Mouse (Mus musculus) forebrain, embryonic 12.5 days (tissue): ENCODE results near the gene Gm20388. TPM values are rescaled to one million over a fixed set of nuclear protein-coding genes. Genes with fewer than 3 reads are reported as not detected.
A peak's percentile ranks its signal among the peaks of the same experiment; 100 is the strongest.
"Not testable (repeated sequence)": the region's sequence is repeated elsewhere in the genome, so short reads cannot be mapped to it uniquely, and the experiment has no call there.

Experiments
- ATAC-seq: fragments of 200-750 bp; cut with Nextera tagmentation; 2 replicates; pipeline ENCODE4 v1.8.0; 2017; ENCODE audit warnings: moderate TSS enrichment; ENCODE audit not compliant: low FRiP score
- H3K27ac ChIP-seq: fragments of 300-500 bp; sonication (generic); 2 replicates; pipeline ENCODE4 v1.5.1; 2016; ENCODE audit warnings: mild to moderate bottlenecking
- H3K27me3 ChIP-seq: fragments of 300-500 bp; sonication (generic); 2 replicates; pipeline ENCODE4 v1.6.1; 2016; ENCODE audit warnings: mild to moderate bottlenecking
- H3K36me3 ChIP-seq: fragments of 300-500 bp; sonication (generic); replicated peaks from 2 replicates; pipeline ENCODE4 v1.6.1; 2016; ENCODE audit warnings: mild to moderate bottlenecking
- H3K4me1 ChIP-seq: fragments of 300-500 bp; sonication (generic); 2 replicates; pipeline ENCODE4 v1.6.1; 2016
- H3K4me2 ChIP-seq: fragments of 300-500 bp; sonication (generic); 2 replicates; pipeline ENCODE4 v1.6.1; 2016; ENCODE audit warnings: mild to moderate bottlenecking, moderate library complexity
- H3K4me3 ChIP-seq: fragments of 300-500 bp; sonication (generic); replicated peaks from 2 replicates; pipeline ENCODE4 v1.5.1; 2016; ENCODE audit warnings: mild to moderate bottlenecking
- H3K9ac ChIP-seq: fragments of 300-500 bp; sonication (generic); 2 replicates; pipeline ENCODE4 v1.6.1; 2016; ENCODE audit warnings: mild to moderate bottlenecking
- H3K9me3 ChIP-seq: fragments of 300-500 bp; sonication (generic); 2 replicates; pipeline ENCODE4 v1.6.1; 2016
- WGBS: fragments of 180-500 bp; shearing (Covaris S2); methylation state at CpG from one replicate; pipeline ENCODE4 v1.1.7; 2016; 5-methylcytosine and 5-hydroxymethylcytosine counted together
- polyA plus RNA-seq: library from polyadenylated mRNA; unstranded; fragments of >200 nt; fragmentation: Nextera tagmentation; extraction: Ambion mirVana; gene quantifications from 2 replicates; pipeline ENCODE4 v1.2.1, GENCODE M21; 2016

Gm20388 gene
- polyA plus RNA-seq, 1 experiment from 2014 or later: not detected

DNA sequence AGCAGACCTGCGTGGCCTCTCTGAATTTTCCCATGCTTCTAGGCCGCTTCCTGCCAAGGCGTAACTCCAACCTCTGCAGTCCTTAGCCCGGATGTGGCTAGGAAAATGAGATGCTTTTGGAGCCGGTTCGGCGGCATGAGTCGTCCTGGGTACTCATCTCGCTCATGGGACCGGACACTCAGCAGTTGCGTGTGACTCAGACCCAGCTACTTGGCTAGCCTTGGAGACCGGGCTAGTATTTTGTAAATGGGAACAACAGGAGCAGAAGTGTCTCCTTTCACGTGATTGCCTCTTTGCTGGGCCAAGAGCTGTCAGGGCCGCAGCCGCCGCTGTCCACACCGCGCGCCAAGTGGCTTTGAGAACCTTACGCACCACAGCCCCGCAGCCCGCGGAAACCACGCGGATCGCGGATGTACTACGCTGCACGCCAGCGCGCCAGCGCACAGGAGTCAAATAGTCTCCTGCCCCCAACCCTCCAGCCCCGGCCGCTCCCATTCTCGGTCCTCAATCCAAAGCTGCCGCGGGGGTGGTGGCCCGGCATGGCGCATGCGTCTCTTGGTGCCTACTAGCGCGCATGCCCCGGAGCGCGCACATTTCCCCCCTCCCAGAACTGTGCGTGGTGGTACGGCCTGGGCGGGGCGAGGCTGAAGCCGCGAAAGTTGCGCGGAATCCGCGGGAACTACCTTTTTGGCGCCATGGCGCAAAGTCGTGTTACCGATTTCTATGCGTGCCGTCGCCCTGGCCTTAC is 2656.9 kb downstream of the Gm20388 start, which contains the start of gene Cdt1:
Gene Cdt1 (plus strand): TSS at position 655 of the 748 bp plus-strand sequence.
- no peaks in the 10 kb centered on the region for H3K9me3 ChIP-seq
- peaks cover 29% of the 10 kb centered on the region for H3K4me1 ChIP-seq
- peak within 1 kb of the TSS; percentile 89 for H3K27ac ChIP-seq
- H3K4me2 ChIP-seq: peak within 1 kb of the TSS; percentile 81
- WGBS: under 1% methylated on average over 62 of the region's 62 CpGs
- peaks cover 33% of the 10 kb centered on the region for H3K36me3 ChIP-seq
- H3K9ac ChIP-seq: peak within 1 kb of the TSS; percentile 88
- peak within 1 kb of the TSS; percentile 86 for H3K4me3 ChIP-seq
- no peaks in the 10 kb centered on the region for H3K27me3 ChIP-seq
- ATAC-seq: peak; percentile 96

DNA sequence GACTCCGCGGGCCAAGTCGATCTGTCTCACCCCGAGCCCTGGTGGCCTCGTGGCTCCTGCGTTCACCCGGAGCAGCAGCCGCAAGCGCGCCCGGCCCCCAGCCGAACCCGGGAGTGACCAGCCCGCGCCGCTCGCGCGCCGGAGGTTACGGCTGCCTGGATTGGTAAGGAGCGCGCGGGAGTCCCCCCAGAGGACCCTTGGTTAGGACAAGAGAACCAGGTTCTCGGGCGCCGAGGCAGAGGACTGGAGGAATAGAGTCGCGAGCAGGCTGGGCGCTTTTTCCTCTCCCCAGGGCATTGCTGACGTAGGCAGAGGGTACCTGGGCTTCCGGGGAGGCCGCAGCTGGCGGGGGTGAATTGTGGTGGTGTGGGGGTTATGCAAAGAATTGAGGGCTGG is 2657.5 kb downstream of the Gm20388 start:
- peak overlapping the region; percentile 86 for H3K4me3 ChIP-seq
- no peaks in the 10 kb centered on the region for H3K9me3 ChIP-seq
- H3K4me2 ChIP-seq: peak overlapping the region; percentile 81
- no peaks in the 10 kb centered on the region for H3K27me3 ChIP-seq
- H3K36me3 ChIP-seq: peaks cover 39% of the 10 kb centered on the region
- H3K27ac ChIP-seq: peak overlapping the region; percentile 89
- under 1% methylated on average over 34 of the region's 34 CpGs for WGBS
- peak overlapping the region; percentile 88 for H3K9ac ChIP-seq
- H3K4me1 ChIP-seq: peaks cover 33% of the 10 kb centered on the region
- ATAC-seq: peak; percentile 66

DNA sequence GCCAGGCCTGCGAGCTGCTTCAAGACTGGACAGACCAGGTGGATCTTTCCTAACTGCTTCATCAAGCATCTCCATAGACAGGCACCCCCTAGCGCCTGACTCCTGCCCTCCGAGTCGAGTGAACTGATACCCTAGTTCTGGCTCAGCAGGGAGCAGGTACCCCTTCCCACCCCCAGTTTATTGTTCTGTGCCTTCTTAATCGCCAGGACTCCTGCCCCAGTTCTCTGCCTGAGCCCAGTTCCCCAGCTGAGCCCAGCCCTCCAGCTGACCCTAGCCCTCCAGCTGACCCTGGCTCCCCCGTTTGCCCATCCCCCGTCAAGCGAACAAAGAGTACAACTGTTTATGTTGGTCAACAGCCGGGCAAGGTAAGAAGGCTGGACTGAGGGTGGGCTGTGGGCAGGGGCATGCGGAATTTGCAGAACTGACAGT is 2658.3 kb downstream of the Gm20388 start:
- 10% methylated on average over 10 of the region's 10 CpGs for WGBS
- peaks cover 39% of the 10 kb centered on the region for H3K4me1 ChIP-seq

DNA sequence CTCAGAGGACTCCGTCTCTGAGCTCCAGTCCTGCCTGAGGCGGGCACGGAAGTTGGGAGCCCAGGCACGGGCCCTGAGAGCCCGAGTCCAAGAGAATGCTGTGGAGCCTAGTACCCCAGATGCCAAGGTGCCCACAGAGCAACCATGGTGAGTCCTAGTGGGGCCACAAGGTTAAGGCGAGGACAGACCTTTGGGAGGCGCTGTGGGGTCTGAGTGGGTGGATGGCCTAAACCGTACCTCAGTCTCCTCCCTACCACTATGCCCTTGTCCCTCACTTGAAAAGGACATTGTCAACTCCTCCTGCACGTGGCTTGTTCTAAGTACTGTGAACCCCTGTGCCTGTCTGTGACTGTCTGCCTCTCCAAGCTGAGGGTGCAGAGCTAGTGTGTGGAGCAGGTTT is 2658.7 kb downstream of the Gm20388 start:
- H3K27me3 ChIP-seq: no peaks in the 10 kb centered on the region
- peak overlapping the region; percentile 88 for H3K9ac ChIP-seq
- 67% methylated on average over 9 of the region's 9 CpGs for WGBS
- H3K4me2 ChIP-seq: peak overlapping the region; percentile 81
- H3K4me1 ChIP-seq: peaks cover 41% of the 10 kb centered on the region
- H3K9me3 ChIP-seq: no peaks in the 10 kb centered on the region
- no peak for ATAC-seq
- H3K36me3 ChIP-seq: peaks cover 49% of the 10 kb centered on the region
- no peak overlapping the region for H3K27ac ChIP-seq
- peak overlapping the region; percentile 86 for H3K4me3 ChIP-seq

More for the DNA sequence above, 2658.3 kb downstream of the Gm20388 start:
- H3K9ac ChIP-seq: peak overlapping the region; percentile 88
- peak overlapping the region; percentile 81 for H3K4me2 ChIP-seq
- H3K27me3 ChIP-seq: no peaks in the 10 kb centered on the region
- ATAC-seq: no peak
- H3K27ac ChIP-seq: no peak overlapping the region
- peaks cover 44% of the 10 kb centered on the region for H3K36me3 ChIP-seq
- peak overlapping the region; percentile 86 for H3K4me3 ChIP-seq
- no peaks in the 10 kb centered on the region for H3K9me3 ChIP-seq

DNA sequence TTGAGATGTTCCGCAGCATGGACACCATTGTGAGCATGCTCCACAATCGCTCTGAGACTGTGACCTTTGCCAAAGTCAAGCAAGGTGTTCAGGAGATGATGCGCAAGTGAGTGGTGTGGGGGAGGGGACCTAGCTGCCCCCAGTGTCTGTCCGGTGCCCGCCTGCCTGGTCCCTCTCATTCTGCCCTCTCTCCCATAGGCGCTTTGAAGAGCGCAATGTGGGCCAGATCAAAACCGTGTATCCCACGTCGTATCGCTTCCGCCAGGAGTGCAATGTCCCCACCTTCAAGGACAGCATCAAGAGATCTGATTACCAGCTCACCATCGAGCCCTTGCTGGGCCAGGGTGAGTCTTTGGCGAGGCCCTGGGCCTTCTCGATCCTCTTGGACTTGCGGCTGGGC is 2659.4 kb downstream of the Gm20388 start:
- WGBS: 95% methylated on average over 16 of the region's 16 CpGs
- Histone ChIP-seq H3K9me3 (no peaks in the 10 kb centered on the region), H3K27ac (no peak overlapping the region), H3K4me1 (peaks cover 47% of the 10 kb centered on the region), H3K4me2 (peak overlapping the region; percentile 81), H3K36me3 (peaks cover 55% of the 10 kb centered on the region), H3K9ac (no peak overlapping the region), H3K27me3 (no peaks in the 10 kb centered on the region), H3K4me3 (no peak overlapping the region; the same call in 1 of the 2 replicates)
- no peak for ATAC-seq

DNA sequence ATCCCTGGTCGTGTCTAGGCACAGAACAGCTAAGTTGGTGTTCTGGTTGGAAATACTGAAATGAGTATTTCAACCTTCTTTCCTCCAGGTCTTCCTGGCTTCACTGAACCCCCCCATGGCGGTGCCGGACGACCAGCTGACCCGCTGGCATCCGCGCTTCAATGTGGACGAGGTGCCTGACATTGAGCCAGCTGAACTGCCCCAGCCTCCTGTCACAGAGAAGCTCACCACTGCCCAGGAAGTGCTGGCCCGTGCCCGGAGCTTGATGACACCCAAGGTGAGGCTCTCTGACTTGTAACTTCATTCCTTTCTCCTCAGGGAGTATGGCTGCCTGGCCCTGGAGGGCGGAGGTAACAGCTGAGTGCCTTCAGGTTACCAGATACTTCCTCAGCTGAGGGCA is 2660.5 kb downstream of the Gm20388 start:
- Histone ChIP-seq H3K27me3 (no peaks in the 10 kb centered on the region), H3K9me3 (no peaks in the 10 kb centered on the region), H3K4me3 (no peak overlapping the region), H3K36me3 (peaks cover 57% of the 10 kb centered on the region), H3K9ac (no peak overlapping the region), H3K4me2 (no peak overlapping the region), H3K27ac (no peak overlapping the region), H3K4me1 (peaks cover 59% of the 10 kb centered on the region)
- 95% methylated on average over 11 of the region's 11 CpGs for WGBS
- no peak for ATAC-seq

DNA sequence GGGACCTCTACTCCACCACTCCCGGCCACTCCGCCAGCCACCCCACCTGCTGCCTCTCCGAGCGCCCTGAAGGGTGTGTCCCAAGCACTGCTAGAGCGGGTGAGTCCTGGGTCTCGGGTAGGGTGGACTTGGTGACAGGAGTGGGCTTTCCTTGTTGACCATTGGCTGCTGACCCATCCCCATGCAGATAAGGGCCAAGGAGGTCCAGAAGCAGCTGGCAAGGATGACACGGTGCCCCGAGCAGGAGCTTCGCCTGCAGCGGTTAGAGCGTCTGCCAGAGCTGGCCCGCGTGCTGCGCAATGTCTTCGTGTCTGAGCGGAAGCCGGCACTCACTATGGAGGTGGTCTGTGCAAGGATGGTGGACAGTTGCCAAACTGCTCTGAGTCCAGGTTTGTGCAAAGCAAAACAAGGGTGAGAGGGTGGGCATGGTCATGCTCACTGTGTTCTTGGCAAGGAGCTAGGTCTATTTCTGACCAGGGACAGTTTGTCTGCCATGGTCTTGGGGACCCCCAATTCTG is 2661.2 kb downstream of the Gm20388 start:
- Histone ChIP-seq H3K27me3 (no peaks in the 10 kb centered on the region), H3K9ac (no peak overlapping the region), H3K9me3 (no peaks in the 10 kb centered on the region), H3K4me1 (peaks cover 57% of the 10 kb centered on the region), H3K36me3 (peaks cover 57% of the 10 kb centered on the region), H3K4me3 (no peak overlapping the region), H3K27ac (no peak overlapping the region), H3K4me2 (no peak overlapping the region)
- ATAC-seq: no peak
- WGBS: 94% methylated on average over 17 of the region's 17 CpGs

DNA sequence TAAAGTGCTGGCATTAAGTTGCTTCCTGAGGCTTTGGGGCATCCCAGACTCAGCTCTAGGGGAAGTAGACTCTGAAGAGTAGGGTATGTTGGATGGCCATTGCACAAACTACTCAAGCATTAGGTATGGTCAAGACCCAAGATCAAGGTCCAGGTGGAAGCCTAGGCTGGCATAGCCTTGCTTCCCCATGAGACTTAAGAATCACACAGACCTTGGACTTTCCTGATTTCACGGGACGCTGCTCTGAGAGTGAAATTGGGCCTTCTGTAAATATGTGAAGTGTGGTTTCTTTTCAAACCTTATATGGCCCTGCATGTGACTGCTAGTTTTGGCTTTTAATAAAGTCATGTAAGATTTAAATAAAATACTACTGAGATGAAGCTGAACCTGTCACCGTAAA is 2662.1 kb downstream of the Gm20388 start:
- no peak overlapping the region for H3K27ac ChIP-seq
- H3K4me3 ChIP-seq: no peak overlapping the region
- WGBS: 93% methylated on average over 3 of the region's 3 CpGs
- no peaks in the 10 kb centered on the region for H3K9me3 ChIP-seq
- H3K27me3 ChIP-seq: no peaks in the 10 kb centered on the region
- H3K9ac ChIP-seq: no peak overlapping the region
- H3K36me3 ChIP-seq: peaks cover 57% of the 10 kb centered on the region
- ATAC-seq: no peak
- H3K4me1 ChIP-seq: peaks cover 57% of the 10 kb centered on the region
- no peak overlapping the region for H3K4me2 ChIP-seq

DNA sequence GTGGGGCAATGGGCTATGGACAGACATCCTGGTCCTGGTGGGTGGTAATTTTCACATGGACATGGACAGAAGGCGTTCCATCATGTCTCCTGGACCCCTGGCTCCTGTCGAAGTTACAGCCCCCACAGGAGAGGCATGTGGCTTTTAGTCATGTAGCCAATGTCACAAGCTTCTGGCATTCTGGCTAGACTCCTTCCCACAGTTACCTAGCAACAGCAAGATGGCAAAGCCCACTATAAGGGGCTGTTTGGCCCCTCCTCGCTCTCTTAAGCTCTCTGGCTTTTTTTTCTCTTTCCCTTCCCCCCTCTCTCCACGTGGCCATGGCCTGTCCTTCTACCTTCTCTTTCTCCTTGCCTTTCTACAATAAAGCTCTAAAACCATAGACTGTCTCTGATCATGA is 2662.5 kb downstream of the Gm20388 start:
- H3K4me3 ChIP-seq, ATAC-seq, H3K9ac ChIP-seq, H3K9me3 ChIP-seq, H3K4me2 ChIP-seq, H3K27me3 ChIP-seq: not testable (repeated sequence)
- 42% methylated on average over 4 of the region's 4 CpGs for WGBS
- H3K4me1 ChIP-seq: peaks cover 57% of the 10 kb centered on the region
- H3K27ac ChIP-seq: peak overlapping the region; percentile 19; the same call in 1 of the 2 replicates
- H3K36me3 ChIP-seq: peaks cover 57% of the 10 kb centered on the region

DNA sequence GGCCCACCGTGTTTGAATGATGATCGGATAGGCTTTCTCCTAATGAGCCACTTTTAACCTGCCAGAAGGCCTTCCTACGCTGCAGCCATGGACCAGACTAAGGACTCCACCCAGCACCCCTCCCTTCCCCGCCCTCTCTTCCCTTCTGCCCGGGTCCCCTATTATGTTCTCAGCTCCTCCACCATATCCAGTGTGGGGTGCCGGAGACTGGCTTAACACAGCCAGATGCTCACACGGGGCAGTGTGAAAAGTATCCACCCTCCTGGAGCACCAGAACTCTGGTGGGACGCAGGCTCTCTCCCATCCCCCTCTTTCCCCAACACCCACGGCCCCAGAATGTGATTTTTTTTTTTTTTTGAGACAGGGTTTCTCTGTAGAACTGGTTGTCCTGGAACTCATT is 2662.9 kb downstream of the Gm20388 start:
- Histone ChIP-seq H3K4me2 (no peak overlapping the region), H3K9ac (no peak overlapping the region), H3K4me3 (no peak overlapping the region), H3K36me3 (peaks cover 57% of the 10 kb centered on the region), H3K4me1 (peaks cover 53% of the 10 kb centered on the region), H3K27me3 (no peaks in the 10 kb centered on the region), H3K27ac (peak overlapping the region; percentile 19; the same call in 1 of the 2 replicates), H3K9me3 (no peaks in the 10 kb centered on the region)
- 46% methylated on average over 9 of the region's 9 CpGs for WGBS
- no peak for ATAC-seq

DNA sequence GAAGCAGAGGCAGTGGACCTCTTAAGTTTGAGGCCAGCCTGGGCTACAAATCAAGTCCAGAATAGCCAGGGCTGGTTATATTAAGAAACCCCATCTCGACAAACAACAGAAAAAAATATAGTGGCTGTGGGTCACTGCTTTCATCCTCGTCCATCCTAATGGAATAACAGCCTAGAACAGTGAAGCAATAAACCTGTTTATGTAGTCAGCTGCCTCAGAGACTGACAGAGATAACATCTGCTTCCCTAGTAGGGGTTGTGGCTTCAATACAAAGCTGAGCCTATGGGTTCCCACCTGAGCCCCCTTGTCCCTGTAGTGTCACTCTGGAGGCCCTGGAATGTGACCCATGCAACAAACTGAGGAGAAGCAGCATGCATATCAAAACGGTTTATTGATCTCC is 2663.6 kb downstream of the Gm20388 start:
- no peak overlapping the region for H3K4me2 ChIP-seq
- H3K4me3 ChIP-seq: no peak overlapping the region
- H3K27ac ChIP-seq: no peak overlapping the region
- H3K4me1 ChIP-seq: peaks cover 47% of the 10 kb centered on the region
- peaks cover 57% of the 10 kb centered on the region for H3K36me3 ChIP-seq
- WGBS: 69% methylated on average over 3 of the region's 3 CpGs
- no peak for ATAC-seq
- H3K27me3 ChIP-seq: no peaks in the 10 kb centered on the region
- no peaks in the 10 kb centered on the region for H3K9me3 ChIP-seq
- H3K9ac ChIP-seq: no peak overlapping the region

DNA sequence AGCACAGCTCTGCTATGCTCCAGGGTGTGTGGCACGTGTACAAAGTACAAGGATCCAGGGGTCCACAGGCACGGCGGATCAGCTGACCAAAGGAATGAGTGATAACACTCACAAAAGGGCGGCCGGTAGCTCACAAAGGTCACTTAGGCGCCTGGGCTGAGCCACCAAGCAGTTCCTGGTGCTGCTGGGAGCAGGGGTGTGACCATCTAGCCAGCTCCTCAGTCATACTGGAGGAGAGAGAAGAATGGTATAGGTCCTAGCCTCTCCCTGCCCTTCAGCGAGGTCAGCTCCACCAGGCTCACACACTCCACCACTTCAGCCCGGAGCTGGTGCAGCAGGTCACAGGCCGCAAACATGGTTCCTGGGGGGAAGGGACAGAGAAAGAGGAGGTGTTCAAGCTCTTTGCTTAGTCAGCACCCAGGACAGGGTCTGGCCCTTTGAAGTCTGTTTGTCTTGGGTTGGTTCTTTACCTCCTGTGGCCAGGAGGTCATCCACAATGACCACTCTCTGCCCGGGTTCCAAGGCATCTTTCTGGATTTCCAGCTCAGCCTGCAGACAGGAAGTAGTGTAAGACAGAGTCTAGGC is 2664.1 kb downstream of the Gm20388 start:
- no peak overlapping the region for H3K9ac ChIP-seq
- no peak for ATAC-seq
- H3K27me3 ChIP-seq: no peaks in the 10 kb centered on the region
- H3K27ac ChIP-seq: no peak overlapping the region
- peak overlapping the region; percentile 69 for H3K4me2 ChIP-seq
- H3K4me1 ChIP-seq: peaks cover 46% of the 10 kb centered on the region
- H3K36me3 ChIP-seq: peaks cover 52% of the 10 kb centered on the region
- no peaks in the 10 kb centered on the region for H3K9me3 ChIP-seq
- H3K4me3 ChIP-seq: no peak overlapping the region
- WGBS: 70% methylated on average over 10 of the region's 10 CpGs
